Mouse (Mus musculus): ENCODE measurements around the gene Rad54l. TPM values are rescaled to one million over a fixed set of nuclear protein-coding genes. Genes with fewer than 3 reads are reported as not detected.
A peak's percentile ranks its signal among the peaks of the same experiment; 100 is the strongest.

Gene Rad54l
- total RNA-seq (2014; fragmentation: Nextera tagmentation) = 49.4 and 50.1 TPM in 2 replicates
- 23.0 and 35.2 TPM in 2 replicates for total RNA-seq (2017)

DNA sequence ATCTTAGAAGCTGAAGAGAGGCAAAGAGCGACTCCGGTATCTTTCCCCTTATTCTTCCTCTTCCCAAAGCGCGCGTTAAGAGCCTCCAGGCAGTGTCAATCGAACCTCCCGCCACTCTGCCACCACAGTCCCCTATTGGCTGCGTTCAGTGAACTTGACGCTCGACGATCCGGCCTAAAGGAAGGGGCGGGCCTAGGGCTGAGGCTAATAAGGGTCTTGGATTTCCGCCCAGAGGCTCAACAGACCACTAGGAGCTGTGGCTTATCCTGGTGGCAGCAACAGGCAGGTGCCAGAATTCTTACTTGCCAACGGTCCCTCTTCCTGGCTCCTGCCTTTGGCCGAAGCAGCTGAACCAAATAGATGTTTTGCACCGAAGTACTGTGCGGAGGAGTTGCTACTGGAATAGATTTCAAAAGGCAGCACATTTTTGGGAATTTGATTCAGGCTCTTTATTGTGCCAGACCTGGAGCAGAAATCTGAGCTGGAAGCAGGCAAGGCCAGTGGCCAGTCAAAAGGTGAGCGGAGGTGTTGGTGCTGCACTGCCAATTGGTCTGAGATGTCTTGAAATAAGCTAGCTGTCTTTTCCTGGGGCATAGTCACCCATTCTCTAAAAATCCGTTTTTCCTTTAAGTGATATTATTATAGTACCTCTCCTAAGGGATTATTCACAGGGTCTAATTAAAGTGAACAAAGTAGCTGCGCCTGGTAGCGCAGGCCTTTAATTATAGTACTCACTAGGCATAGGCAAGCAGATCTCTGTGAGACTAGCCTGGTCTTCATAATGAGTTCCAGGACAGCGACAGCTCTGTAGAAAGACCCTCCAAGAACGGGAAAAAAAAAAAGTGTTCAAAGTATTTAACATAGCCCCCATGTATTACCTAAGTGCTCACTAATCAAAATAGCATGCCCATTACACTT is at the start of gene Rad54l, which contains the start of gene Pomgnt1:
Rad54l (minus strand) TSS at position 89 of the 918 bp plus-strand sequence.
Pomgnt1 (plus strand) TSS at position 239 of the 918 bp plus-strand sequence.
- peak; percentile 97 for ATAC-seq (replicated peaks; ENCODE audit: low FRiP score, low TSS enrichment, poor library complexity, severe bottlenecking)

DNA sequence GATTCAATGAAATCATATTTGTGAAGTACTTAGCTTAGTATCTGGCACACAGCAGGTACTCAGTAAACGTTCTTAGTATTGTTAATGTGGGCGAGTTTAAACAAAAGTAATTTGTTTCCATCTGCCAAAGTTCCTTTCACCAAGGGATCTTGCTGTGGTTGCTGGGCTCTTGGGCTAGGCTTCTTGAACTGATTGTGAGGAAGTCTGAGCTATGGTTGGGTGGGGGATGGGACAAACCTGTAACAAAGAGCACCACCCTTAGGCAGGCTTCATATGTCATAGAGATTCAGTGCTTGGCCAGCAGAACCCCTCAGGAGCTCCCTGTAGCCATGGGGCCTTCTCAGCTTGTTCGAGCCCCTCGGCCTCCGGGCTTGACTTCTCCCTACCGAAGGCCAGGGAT is 49.6 kb upstream of the Rad54l start, which contains the start of the genes 1700042G07Rik and Gm49337:
1700042G07Rik (plus strand) TSS at position 301 of the 400 bp plus-strand sequence.
Gm49337 (plus strand) TSS at position 313 of the 400 bp plus-strand sequence.
- no peak for ATAC-seq (replicated peaks; ENCODE audit: low FRiP score, low TSS enrichment, poor library complexity, severe bottlenecking)

GRCm38 (mm10) chr4:116169353-116169672 is 45.8 kb upstream of the Rad54l start:
- no peak for ATAC-seq (replicated peaks; ENCODE audit: low FRiP score, low TSS enrichment, poor library complexity, severe bottlenecking)

- ATAC-seq (replicated peaks; ENCODE audit: low FRiP score, low TSS enrichment, poor library complexity, severe bottlenecking) = 0 out of 2 replicates have a peak, but pooled peaks have one; percentile 50
Measured at GRCm38 (mm10) chr4:116168617-116169352, 45.3 kb upstream of the Rad54l start.

DNA sequence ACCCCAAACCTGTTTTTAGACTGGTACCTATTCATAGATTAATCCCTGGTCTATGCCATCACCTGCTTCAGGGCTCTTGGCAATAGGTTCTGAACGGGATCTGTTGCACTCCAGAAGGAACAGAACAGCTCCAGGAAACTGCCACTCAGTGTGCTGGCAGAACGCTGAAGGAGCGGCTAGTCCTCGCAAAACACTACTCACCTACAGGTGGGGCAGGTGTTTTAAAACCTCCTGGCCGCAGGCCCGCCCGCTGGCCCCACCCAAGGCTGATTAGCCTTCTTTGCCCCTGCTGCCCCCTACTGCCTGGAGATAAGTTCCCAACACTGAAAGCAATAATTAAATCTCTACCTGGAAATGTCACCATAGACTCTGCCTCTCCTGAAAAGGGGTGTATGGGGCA is 43.9 kb upstream of the Rad54l start, which contains the start of gene Tspan1:
Tspan1 (minus strand) TSS at position 198 of the 400 bp plus-strand sequence.
- ATAC-seq (replicated peaks; ENCODE audit: low FRiP score, low TSS enrichment, poor library complexity, severe bottlenecking) = 0 out of 2 replicates have a peak, but pooled peaks have one; percentile 30

DNA sequence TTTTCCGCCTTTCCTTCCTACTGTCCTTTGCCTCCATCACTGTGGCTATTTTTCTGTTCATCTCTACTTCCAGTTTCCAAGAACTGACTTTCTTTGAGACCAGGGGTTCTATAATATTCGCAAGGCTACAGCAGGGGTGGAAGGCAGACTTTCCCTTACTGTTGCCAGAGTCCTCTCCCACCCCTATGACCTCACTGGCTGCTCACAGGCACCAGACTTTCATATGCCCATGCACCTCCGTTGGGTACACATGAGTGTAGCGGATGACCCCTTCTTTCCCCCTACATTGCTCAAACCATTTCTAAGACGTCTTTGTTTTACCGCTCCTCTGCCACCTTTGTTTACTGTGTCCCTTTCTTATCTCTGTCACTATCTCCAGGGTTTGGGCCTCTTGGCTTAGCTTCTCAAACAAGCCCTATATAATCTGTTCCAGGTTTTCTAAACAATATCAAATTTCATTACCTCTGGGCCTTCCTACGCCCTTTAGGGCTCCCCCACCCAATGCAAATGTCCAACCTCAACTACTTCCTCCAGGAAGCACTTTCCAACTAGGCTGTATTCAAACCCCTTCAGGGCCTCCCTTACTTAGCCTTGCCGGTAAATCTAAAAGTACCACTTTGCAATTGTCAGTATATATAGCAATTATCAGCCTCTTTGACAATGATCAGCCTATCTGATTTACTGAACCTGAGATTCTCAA is 42.4 kb upstream of the Rad54l start:
- ATAC-seq (replicated peaks; ENCODE audit: low FRiP score, low TSS enrichment, poor library complexity, severe bottlenecking) = no peak

DNA sequence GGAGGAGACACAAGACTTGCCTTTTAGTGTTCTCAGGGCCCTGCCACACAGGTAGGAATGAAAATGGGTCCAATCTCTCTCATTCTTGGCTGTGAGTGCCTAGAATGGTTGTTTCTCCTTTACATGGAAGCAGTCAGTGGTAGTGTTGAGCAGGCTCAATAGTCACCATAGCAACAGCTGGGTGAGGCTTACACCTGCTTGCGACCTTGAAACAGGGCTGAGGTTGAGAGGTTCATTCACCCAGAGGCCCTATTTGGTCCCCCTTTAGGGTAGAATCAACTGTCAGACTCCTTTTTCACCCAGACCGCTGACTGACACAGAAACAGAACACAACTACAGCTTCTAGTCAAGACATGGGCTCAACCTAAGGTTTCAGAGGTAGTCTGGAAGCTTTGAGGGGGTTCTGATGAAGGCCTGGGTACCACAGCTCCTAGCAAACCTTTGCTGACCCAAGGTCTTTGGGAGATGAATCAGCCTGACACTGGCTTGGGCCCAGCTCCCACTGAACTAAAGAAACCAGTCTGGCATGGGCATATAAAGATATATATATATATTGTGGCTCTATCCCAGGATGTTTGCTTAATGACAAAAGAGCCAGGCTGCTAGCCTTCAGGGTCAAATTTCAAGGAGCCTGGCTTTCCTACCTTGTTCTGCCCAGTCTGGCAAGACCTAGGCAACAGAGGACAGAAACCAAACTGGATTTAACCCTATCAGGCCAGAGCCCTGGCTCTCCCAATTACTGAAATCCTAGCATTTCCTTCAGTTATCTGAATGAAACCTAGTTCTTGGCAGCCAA is 41.5 kb upstream of the Rad54l start:
- no peak for ATAC-seq (replicated peaks; ENCODE audit: low FRiP score, low TSS enrichment, poor library complexity, severe bottlenecking)

DNA sequence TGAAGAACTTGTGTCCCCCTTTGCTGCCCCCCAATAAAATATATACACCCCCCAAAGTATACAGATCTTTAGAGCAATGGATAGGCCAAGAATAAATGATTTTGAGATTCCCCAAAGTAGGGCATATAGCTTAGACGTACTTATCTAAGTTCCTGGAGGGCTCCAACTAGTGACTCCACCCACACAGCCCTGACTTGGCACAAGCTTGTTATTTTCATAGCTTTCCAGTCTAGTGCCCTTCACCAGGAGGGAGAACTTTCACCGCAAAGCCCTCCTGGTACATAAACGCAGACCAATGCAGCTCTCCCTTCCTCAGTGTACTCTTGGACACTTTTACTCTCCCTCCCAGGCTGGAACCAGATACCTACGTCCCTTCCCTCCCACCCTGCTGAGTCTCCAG is 38.7 kb upstream of the Rad54l start:
- 0 out of 2 replicates have a peak, but pooled peaks have one; percentile 39 for ATAC-seq (replicated peaks; ENCODE audit: low FRiP score, low TSS enrichment, poor library complexity, severe bottlenecking)

GRCm38 (mm10) chr4:116160769-116161168 is 37.3 kb upstream of the Rad54l start:
- ATAC-seq (replicated peaks; ENCODE audit: low FRiP score, low TSS enrichment, poor library complexity, severe bottlenecking) = no peak

DNA sequence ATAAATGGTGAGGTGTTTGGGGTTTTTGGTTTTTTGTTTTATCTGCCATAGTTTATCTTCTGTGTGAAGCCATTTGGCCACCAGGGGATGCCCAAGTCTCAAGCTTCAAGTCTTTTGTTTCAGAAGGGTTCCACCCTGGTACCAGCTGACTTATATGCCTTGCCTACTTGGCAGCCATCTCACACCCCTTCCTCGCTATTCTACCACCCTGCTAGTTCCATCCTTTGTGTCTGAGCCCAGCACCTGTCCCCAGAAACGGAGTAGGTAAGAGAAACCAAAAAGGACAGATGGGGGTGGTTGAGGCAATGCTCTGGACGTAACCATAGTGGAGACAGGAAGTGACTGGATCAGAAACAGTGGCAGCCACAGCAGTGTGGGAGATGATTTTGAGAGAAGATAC is 36.4 kb upstream of the Rad54l start:
- peak; percentile 52 for ATAC-seq (replicated peaks; ENCODE audit: low FRiP score, low TSS enrichment, poor library complexity, severe bottlenecking)

GRCm38 (mm10) chr4:116157882-116158281 is 34.4 kb upstream of the Rad54l start:
- ATAC-seq (replicated peaks; ENCODE audit: low FRiP score, low TSS enrichment, poor library complexity, severe bottlenecking) = no peak

DNA sequence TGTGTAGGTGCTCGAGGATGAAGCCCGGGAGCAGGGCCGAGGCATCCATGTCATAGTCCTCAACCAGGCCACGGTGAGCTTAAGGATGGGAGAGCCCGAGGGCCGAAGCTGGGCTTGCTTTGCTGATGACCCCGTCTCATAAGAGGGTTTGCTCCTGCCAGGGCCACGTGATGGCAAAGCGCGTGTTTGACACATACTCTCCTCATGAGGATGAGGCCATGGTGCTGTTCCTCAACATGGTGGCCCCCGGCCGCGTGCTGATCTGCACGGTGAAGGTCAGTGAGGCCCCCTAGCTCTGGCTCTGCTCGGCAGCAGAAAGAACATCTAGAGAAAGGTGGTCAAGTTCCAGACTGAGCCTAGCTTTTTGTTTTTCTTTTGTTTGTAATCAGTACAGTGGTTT is 29.2 kb upstream of the Rad54l start:
- no peak for ATAC-seq (replicated peaks; ENCODE audit: low FRiP score, low TSS enrichment, poor library complexity, severe bottlenecking)

DNA sequence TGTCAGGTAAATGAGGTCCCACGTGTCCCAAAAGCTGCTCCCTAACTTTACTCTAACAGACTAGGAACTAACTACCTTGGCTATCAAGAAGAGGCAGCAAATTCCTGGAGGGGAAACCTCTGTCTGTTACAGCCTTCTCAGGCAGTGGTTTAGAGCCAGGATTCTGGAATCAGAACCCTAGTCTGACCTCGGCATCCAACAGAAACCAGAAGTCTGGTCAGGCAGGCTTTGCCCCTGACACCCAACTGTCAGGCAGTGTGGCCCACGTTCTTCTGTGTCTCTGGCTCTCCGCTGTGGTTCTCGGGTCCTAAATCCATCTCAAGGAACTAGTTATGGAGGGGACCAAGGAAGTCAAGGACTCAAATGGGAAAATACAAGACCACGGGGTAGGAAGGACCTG is 27.7 kb upstream of the Rad54l start, which contains the start of gene Lurap1:
Lurap1 (minus strand) TSS at position 101 of the 400 bp plus-strand sequence.
- no peak for ATAC-seq (replicated peaks; ENCODE audit: low FRiP score, low TSS enrichment, poor library complexity, severe bottlenecking)

DNA sequence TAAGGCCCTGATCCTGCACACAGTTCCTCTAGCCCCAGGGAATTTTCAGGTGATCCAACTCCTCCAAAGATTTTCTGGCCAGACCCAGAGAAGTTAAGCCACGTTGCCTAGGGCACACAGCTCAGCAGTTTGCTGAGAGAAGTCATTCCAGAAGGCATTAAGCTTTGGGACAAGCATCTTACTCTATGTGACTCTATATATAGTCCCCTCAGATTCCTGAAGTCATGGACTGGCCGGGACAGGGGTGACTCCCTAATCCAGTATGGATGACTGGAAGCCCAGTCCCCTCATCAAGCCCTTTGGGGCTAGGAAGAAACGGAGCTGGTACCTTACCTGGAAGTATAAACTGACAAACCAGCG is 27.4 kb upstream of the Rad54l start:
- ATAC-seq (replicated peaks; ENCODE audit: low FRiP score, low TSS enrichment, poor library complexity, severe bottlenecking) = no peak

DNA sequence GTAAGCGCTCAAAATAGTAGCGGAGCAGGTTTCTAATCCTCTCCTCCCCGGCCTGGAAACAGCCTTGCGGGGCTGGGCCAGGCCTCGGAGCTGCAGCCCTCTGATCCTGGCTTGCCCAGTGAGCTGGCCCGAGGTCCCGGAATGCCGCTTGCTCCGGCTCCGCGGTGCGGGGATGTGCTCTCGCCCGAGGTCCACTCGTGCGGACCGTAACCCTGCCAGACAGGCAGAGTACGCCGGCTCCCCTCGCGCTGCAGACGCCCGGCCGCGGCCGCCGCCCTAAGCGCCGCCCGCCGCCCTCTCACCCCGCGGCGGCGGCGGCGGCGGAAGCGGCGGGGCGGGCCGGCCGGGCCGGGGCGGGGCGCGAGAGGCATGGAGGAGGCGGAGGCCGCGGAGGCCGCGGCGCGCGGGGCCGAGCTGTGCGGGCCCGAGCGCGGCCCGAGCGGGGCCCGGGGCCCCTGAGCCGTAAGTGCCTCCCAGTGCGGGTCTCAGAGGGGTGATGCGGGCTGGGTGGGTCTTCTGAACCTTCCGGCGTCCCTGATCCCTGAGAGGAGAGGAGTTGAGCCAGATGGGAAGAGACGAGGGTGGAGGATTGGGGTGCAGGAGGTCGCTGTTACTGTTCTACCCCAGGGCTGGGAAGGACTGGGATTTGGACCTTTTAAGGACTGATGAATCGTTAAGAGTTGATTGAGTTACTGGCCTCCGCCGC is 26.8 kb upstream of the Rad54l start:
- ATAC-seq (replicated peaks; ENCODE audit: low FRiP score, low TSS enrichment, poor library complexity, severe bottlenecking) = peak; percentile 66

DNA sequence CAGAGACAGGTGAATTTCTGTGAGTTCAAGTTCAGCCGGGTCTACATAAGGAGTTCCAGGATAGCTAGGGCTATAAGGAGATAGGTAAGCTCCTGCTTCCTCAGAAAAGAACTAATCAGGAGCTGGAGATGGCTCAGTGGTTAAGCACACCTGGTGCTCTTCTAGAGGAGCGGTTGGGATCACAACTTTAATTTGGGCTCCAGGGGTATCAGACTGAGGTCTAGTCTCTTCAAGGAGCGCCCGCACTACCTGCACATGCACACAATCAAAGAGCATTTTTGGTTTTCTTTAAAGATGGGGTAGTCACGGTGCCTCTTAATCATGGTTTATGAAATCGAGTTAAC is 26.3 kb upstream of the Rad54l start:
- no peak for ATAC-seq (replicated peaks; ENCODE audit: low FRiP score, low TSS enrichment, poor library complexity, severe bottlenecking)

DNA sequence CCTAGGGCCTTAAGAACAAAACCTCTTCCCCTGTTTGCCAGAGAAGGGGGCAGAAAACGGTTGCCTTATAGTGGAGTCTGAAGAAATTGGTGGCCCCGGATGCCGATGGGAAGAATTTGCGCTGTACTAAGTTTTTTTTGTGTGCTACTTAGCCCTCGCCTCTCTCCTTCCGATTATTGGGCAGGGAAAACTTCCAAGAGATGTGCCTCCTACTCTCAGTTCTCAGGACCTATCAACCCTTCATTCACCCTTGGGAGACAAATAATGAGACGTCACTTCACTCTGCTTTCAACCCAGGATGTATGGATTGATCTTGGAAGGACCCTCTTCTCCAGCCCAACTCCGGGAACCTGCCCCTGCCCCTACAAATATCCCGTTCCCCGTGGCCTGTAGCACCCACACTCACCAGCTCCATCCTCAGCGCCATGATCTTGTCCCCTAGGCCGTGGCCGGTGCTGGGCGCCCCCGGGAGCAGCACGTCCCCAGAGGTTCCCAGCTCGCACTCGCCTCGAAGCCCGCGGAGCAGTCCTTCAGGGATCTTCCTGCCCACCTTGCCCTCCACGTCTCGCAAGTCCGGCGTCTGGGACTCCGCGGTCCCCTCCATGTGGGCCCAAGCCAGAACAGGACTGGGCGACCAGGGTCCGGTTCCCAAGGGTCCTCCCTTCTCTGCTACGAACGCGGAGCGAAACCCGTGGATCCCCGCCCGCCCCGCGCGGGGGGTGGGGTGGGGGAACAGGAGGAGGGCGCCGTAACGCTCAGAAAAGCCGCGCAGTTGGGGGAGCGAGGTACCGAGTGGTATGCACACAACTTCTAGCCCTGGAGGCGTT is 20.6 kb upstream of the Rad54l start:
- ATAC-seq (replicated peaks; ENCODE audit: low FRiP score, low TSS enrichment, poor library complexity, severe bottlenecking) = peak; percentile 60; the same call in 1 of the 2 replicates
